Mouse (Mus musculus): Measurements from ENCODE around the gene Cxcl1. TPM values are rescaled to one million over a fixed set of nuclear protein-coding genes. Genes with fewer than 3 reads are reported as not detected.
"Not testable (repeated sequence)": the region's sequence is repeated elsewhere in the genome, so short reads cannot be mapped to it uniquely, and the experiment has no call there.

Gene Cxcl1
- 0.94 and 1.0 TPM in 2 replicates for polyA plus RNA-seq (2015; fragmentation: Nextera tagmentation; extraction: Ambion mirVana)

DNA sequence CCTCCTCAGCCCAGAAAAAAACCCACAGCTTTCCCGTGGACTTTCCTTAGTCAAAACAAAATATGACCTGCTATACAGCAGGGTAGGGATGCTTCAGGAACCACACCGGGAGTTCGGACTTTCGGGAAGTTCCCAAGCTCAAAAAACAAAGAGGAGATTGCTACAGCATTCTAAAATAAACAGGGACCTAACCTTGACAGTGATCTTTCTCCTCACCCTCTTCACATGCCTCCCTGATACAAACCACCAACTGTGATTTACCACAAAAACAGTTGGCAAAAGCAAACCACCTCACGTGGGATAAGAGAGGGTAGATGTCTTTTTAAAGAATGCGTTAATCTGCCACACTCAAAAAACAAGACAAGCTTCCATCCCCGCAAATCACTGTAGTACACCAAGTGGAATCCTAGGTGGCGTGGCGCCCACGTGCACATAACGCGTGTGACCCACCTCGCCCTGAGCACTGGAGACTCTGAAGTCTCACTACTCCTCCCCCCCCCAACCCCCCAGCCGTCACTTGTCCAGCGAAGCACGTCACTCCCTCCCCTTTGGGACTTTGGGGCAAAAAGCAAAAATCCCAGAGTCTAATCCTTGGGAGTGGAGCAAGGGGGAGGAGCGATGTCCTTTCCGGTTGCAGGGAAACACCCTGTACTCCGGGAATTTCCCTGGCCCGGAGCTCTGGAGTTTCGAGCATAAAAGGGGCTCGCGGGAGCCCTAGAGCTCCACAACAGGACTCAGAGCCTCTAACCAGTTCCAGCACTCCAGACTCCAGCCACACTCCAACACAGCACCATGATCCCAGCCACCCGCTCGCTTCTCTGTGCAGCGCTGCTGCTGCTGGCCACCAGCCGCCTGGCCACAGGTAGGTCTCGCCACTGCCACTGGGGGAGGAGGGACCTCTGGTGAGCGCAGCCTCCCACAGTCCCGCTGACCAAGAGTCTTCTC lies at the start of gene Cxcl1:
Gene Cxcl1, plus strand, starts transcription at position 723 of the 945 bp plus-strand sequence.
- H3K27ac ChIP-seq = 0 out of 2 replicates have a peak within 1 kb of the TSS, but pooled peaks have one; percentile 13
- 10% methylated on average over 30 of the region's 30 CpGs for WGBS
- ATAC-seq (replicated peaks; ENCODE audit: insufficient number of reproducible peaks, insufficient read depth, low FRiP score, low read depth) = peak; percentile 74

DNA sequence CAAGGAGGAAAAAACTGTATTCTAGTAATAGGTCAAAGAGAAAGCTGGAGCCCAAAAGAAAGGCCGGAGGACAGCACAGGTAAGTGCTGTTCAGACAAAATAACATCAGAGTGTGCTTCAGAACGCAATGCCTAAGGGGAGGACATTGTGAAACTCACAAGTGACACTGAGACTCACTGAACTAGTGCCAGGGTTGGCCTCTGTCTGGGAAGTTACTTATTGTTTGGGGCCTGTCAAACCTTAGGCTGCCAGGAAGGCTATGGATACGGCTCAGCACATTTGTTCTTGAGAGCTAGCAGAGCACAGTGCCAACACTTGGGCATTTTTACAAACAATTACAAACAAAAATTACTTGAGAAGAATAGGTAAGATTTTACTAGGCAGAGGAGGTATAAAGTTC lies 47.1 kb upstream of the Cxcl1 start:
- Histone ChIP-seq H3K4me2 (no peak overlapping the region), H3K36me3 (no peaks in the 10 kb centered on the region), H3K9me3 (replicated peaks) (no peaks in the 10 kb centered on the region), H3K27ac (no peak overlapping the region), H3K27me3 (no peaks in the 10 kb centered on the region), H3K9ac (no peak overlapping the region), H3K4me1 (replicated peaks) (no peaks in the 10 kb centered on the region), H3K4me3 (no peak overlapping the region)
- 79% methylated on average over 3 of the region's 3 CpGs for WGBS
- ATAC-seq (replicated peaks; ENCODE audit: insufficient number of reproducible peaks, insufficient read depth, low FRiP score, low read depth) = no peak

More for the DNA sequence above, at the start of gene Cxcl1:
- Histone ChIP-seq H3K4me1 (replicated peaks) (peaks cover 6% of the 10 kb centered on the region; the same call in 1 of the 2 replicates), H3K4me2 (peak within 1 kb of the TSS; percentile 78), H3K4me3 (peak within 1 kb of the TSS; percentile 54), H3K9me3 (replicated peaks) (no peaks in the 10 kb centered on the region), H3K27me3 (no peaks in the 10 kb centered on the region), H3K36me3 (no peaks in the 10 kb centered on the region), H3K9ac (peak within 1 kb of the TSS; percentile 42)

DNA sequence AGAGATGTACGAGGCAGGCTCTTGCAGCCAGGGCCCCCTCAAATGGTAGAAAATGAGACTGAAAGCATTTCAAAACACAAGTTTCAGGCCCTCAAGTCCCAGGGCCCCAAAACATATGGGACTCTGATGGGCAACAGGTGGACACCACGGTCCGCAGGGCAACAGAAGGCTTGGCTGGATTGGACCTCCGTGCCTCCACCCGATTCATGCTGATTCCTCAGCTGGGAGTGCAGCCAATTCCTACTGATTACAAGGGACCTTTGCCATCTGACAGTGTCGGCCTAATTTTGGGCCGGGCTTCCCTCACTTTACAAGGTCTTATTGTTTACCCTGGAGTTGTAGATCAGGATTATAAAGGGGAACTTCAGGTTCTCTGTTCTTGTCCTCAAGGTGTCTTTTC lies 40.9 kb upstream of the Cxcl1 start:
- not testable (repeated sequence) for H3K4me1 ChIP-seq (replicated peaks); H3K9ac ChIP-seq; H3K36me3 ChIP-seq; H3K4me3 ChIP-seq; H3K27me3 ChIP-seq; H3K4me2 ChIP-seq; ATAC-seq (replicated peaks; ENCODE audit: insufficient number of reproducible peaks, insufficient read depth, low FRiP score, low read depth); H3K9me3 ChIP-seq (replicated peaks); H3K27ac ChIP-seq
- 80% methylated on average over 7 of the region's 7 CpGs for WGBS

DNA sequence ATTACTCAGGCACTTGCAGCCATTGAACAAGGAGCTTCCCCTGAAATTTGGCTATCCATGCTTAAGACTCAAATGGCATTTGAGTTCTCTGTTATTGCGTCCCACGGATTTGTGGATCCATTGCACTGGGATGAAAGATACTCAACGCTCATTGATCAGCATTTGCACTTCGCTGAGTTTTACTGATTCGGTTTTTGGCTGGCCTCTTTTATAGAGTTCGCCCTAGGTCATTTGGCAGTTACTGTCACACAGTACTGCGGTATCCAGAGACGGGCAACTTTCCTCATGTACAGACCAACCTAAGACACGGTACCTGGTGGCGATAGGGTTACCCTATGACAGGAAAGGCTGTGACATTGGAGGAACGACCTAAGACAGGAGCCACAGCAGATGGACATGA lies 39.6 kb upstream of the Cxcl1 start:
- WGBS = 91% methylated on average over 11 of the region's 11 CpGs
- H3K4me3 ChIP-seq; H3K36me3 ChIP-seq; H3K9me3 ChIP-seq (replicated peaks); H3K27me3 ChIP-seq; H3K27ac ChIP-seq; H3K9ac ChIP-seq; H3K4me2 ChIP-seq; H3K4me1 ChIP-seq (replicated peaks); ATAC-seq (replicated peaks; ENCODE audit: insufficient number of reproducible peaks, insufficient read depth, low FRiP score, low read depth): not testable (repeated sequence)

DNA sequence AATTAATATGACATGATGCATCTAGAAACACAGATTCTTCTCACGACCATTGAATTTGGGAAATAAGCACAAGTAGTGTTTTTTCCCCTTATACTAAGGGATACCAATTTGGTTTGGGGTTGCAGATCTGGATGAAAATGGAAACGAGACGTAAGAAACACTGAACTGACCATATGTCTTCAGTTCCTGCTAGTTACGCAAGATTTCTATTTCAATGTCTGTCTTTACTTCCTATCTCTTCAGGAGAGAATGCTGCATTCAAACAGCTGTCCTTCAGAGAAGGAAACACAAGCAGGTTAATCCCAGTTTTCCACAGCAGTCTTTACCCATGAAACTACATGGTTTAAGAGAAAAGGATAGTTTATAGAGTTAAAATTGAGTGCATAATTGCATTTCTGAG lies 37.8 kb upstream of the Cxcl1 start:
- H3K4me1 ChIP-seq (replicated peaks) = 0 out of 2 replicates have a peak, but pooled peaks cover 2% of the 10 kb centered on the region
- 74% methylated on average over 4 of the region's 4 CpGs for WGBS

DNA sequence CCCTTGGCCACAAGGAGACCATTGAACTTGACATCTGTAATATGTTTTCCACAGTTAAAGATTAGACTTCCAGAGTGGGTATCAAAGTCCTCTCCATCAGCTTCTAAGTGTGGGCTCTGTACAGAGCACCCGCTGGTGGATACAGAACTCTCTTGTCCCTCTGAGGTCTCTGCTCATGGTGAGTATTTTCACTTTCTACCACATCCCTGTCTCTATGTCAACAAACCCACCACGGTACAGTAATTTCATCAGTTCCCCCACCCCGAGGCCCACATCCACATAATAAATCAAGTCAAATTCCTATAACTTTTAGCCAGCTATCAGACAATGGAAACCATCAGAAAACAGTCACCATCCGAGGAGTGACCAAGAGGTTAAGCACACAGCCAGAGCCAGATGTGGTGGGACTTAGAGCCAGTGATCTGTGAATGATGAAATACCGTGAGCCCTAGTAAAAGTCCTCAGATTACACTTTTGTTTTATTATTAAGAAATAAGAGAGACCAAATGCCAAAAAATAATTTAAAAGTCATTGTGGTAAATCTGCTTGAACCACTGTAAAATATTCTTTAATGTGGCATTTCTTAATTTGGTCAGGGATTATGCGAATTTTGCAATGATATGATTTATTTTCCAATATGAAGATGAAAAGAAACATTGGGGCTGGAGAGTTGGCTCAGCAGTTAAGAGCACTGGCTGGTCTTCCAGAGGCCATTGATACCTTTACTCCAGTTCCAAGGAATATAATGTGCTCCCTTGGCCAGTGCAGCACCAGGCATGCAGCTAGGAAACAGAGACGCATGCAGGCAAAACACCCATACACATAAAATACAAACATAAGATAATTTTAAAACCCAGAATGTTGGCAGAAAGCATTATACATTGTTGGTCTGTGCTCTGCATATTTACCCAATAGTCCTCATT lies 35.5 kb upstream of the Cxcl1 start:
- ATAC-seq (replicated peaks; ENCODE audit: insufficient number of reproducible peaks, insufficient read depth, low FRiP score, low read depth) = no peak
- H3K27me3 ChIP-seq = no peaks in the 10 kb centered on the region
- H3K36me3 ChIP-seq = no peaks in the 10 kb centered on the region
- H3K9me3 ChIP-seq (replicated peaks) = no peaks in the 10 kb centered on the region
- no peak overlapping the region for H3K4me3 ChIP-seq
- no peak overlapping the region for H3K27ac ChIP-seq
- H3K4me1 ChIP-seq (replicated peaks) = 0 out of 2 replicates have a peak, but pooled peaks cover 2% of the 10 kb centered on the region
- no peak overlapping the region for H3K9ac ChIP-seq
- no peak overlapping the region for H3K4me2 ChIP-seq
- WGBS = 70% methylated on average over 7 of the region's 7 CpGs

More for the DNA sequence above, 37.8 kb upstream of the Cxcl1 start:
- no peak overlapping the region for H3K27ac ChIP-seq
- no peaks in the 10 kb centered on the region for H3K36me3 ChIP-seq
- H3K4me3 ChIP-seq = no peak overlapping the region
- H3K27me3 ChIP-seq = no peaks in the 10 kb centered on the region
- H3K9ac ChIP-seq = no peak overlapping the region
- H3K4me2 ChIP-seq = no peak overlapping the region
- no peaks in the 10 kb centered on the region for H3K9me3 ChIP-seq (replicated peaks)
- no peak for ATAC-seq (replicated peaks; ENCODE audit: insufficient number of reproducible peaks, insufficient read depth, low FRiP score, low read depth)

DNA sequence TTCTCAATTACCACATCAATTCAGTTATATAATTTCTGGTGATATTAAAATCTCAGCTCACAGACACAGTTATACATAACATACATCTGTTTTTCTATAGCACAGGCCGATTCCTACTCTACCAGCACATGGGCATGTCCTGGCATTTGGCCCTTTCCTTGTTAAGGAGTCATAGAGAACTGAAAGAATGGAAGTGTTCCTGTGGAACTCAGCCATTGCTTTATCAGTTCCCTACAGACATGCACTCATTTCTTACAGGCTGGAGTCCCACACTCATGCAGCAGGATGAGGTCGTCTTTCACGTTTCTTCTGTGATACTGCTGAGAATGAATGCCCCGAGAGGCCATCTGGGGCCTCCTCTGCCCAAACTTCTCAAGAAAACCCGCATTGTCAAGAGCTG lies 33.6 kb upstream of the Cxcl1 start:
- no peak overlapping the region for H3K4me2 ChIP-seq
- H3K4me3 ChIP-seq = no peak overlapping the region
- no peaks in the 10 kb centered on the region for H3K9me3 ChIP-seq (replicated peaks)
- 0 out of 2 replicates have a peak, but pooled peaks cover 2% of the 10 kb centered on the region for H3K4me1 ChIP-seq (replicated peaks)
- no peaks in the 10 kb centered on the region for H3K27me3 ChIP-seq
- ATAC-seq (replicated peaks; ENCODE audit: insufficient number of reproducible peaks, insufficient read depth, low FRiP score, low read depth) = no peak
- H3K27ac ChIP-seq = no peak overlapping the region
- no peaks in the 10 kb centered on the region for H3K36me3 ChIP-seq
- H3K9ac ChIP-seq = no peak overlapping the region
- WGBS = 48% methylated on average over 5 of the region's 5 CpGs

DNA sequence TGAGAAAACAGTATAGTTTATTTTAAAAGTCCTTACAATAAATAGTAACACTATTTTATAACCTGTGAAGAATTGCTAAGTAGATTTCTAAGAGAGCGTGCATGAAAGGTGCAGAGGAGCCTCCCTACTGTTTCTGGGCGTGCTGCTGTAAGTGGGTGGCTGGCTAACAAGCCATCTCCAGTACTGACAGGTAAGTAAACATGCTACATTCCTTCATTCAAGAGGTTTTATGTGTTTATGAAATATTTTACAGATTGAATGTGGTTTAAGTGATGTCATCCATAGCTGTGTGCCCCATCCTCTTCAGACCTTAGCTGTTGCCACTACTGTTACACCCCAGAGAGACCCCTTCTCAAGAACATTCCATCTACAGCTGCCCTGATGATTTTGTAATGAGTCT lies 32.6 kb upstream of the Cxcl1 start:
- H3K27me3 ChIP-seq = no peaks in the 10 kb centered on the region
- ATAC-seq (replicated peaks; ENCODE audit: insufficient number of reproducible peaks, insufficient read depth, low FRiP score, low read depth) = no peak
- H3K4me2 ChIP-seq = no peak overlapping the region
- 83% methylated on average over 2 of the region's 2 CpGs for WGBS
- H3K27ac ChIP-seq = no peak overlapping the region
- H3K36me3 ChIP-seq = no peaks in the 10 kb centered on the region
- H3K9ac ChIP-seq = no peak overlapping the region
- no peak overlapping the region for H3K4me3 ChIP-seq
- H3K4me1 ChIP-seq (replicated peaks) = 0 out of 2 replicates have a peak, but pooled peaks cover 2% of the 10 kb centered on the region
- no peaks in the 10 kb centered on the region for H3K9me3 ChIP-seq (replicated peaks)

DNA sequence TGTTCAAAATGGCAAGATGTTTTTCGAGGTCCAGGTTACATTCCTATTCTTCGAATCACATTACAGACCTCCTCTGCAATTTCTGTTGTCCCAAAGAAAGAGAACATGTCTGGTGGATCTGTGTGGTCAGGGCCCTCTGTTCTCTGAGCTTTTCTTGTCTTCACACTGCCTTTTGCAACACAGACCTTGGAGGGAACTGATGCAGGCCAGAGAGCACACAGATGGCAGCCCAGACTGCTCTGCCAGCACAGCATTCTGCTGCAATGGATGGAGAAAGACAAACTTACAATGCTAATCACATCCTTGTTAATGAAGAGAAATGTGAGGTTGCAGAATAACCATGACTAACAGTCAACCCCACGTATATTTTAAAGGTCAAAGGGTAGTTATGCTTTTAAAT lies 32.0 kb upstream of the Cxcl1 start:
- Histone ChIP-seq H3K9me3 (replicated peaks) (no peaks in the 10 kb centered on the region), H3K4me1 (replicated peaks) (0 out of 2 replicates have a peak, but pooled peaks cover 2% of the 10 kb centered on the region), H3K9ac (no peak overlapping the region), H3K4me3 (no peak overlapping the region), H3K27ac (no peak overlapping the region), H3K36me3 (no peaks in the 10 kb centered on the region), H3K4me2 (no peak overlapping the region), H3K27me3 (no peaks in the 10 kb centered on the region)
- WGBS = 76% methylated on average over 3 of the region's 3 CpGs
- no peak for ATAC-seq (replicated peaks; ENCODE audit: insufficient number of reproducible peaks, insufficient read depth, low FRiP score, low read depth)

DNA sequence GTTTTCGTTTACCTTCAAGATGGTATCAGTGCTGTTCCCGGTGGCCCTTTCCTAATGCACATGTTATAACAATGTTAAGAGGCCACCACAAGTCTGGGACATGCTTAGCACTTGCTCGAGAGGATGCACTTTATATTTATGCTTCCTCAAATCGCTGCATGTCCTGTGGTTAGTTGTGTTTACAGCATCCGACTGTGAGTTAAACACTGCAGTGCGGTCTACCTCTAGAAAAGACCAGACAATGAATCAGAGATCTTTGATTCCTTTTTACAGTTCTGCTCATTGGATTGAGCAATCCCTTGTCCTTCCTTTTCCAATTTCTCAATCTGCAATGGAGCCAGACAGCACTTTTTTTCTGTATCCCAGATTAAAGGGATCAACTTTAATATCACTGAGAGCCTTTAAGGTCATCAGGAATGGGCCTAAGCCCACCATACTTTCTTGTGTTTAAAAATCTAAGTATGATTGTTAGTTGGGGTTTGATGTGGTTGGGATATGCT lies 29.1 kb upstream of the Cxcl1 start:
- H3K4me3 ChIP-seq = no peak overlapping the region
- no peaks in the 10 kb centered on the region for H3K27me3 ChIP-seq
- H3K4me2 ChIP-seq = no peak overlapping the region
- 0 out of 2 replicates have a peak, but pooled peaks cover 2% of the 10 kb centered on the region for H3K4me1 ChIP-seq (replicated peaks)
- no peak overlapping the region for H3K27ac ChIP-seq
- WGBS = 79% methylated on average over 6 of the region's 6 CpGs
- no peaks in the 10 kb centered on the region for H3K9me3 ChIP-seq (replicated peaks)
- no peak for ATAC-seq (replicated peaks; ENCODE audit: insufficient number of reproducible peaks, insufficient read depth, low FRiP score, low read depth)
- H3K36me3 ChIP-seq = no peaks in the 10 kb centered on the region
- H3K9ac ChIP-seq = no peak overlapping the region

DNA sequence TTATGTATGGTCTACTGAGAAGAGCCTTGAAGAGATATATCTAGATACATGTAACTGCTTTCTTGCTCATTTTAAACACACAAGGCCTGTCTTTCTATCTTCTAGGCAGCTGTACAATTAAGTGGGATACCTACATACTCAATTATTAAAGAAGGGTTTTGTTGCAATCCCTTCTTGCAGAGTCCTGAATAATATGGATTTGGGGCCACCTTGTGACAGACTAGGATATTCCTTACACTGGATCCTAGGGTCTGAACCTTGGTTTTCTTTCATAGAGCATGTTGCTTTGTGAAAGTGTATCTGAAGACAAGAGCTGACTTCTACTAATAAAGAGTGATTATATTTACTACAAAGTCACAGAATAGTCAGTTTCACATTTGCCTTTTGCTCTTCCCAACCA lies 24.3 kb upstream of the Cxcl1 start:
- H3K4me1 ChIP-seq (replicated peaks) = no peaks in the 10 kb centered on the region
- no peaks in the 10 kb centered on the region for H3K27me3 ChIP-seq
- H3K9ac ChIP-seq = no peak overlapping the region
- H3K27ac ChIP-seq = no peak overlapping the region
- H3K4me2 ChIP-seq = no peak overlapping the region
- no peak overlapping the region for H3K4me3 ChIP-seq
- ATAC-seq (replicated peaks; ENCODE audit: insufficient number of reproducible peaks, insufficient read depth, low FRiP score, low read depth) = no peak
- no peaks in the 10 kb centered on the region for H3K9me3 ChIP-seq (replicated peaks)
- no peaks in the 10 kb centered on the region for H3K36me3 ChIP-seq

All from heart, embryonic 15.5 days (tissue).